Mouse (Mus musculus) ovary, postnatal 10 days (tissue): ENCODE measurements around the gene Osbpl5.
"Not testable (repeated sequence)": the region's sequence is repeated elsewhere in the genome, so short reads cannot be mapped to it uniquely, and the experiment has no call there.

ENCODE experiments used
- DNase-seq: peaks from one replicate; pipeline ENCODE4 v3.0.0; 2022; ENCODE audit warnings: low spot score

The Osbpl5 gene

DNA sequence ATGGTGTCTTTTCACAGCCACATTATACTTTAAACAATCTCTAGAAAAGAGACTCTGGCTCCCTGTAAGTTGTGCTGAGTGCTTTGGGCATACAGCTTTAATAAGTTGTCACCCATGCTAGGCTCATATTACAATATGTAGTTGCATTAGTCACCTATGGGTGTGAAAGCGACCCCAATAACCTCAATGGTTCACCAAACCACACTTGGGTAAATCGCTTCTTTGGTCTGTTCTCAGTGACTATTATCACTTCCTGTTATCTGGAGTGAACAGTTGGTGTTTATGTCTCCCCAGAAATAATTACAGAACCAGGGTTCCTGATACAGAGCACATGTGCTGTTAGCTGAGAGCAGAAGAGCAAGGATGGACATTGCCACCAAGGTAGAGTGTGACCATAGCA is 112.8 kb downstream of the Osbpl5 start:
- not testable (repeated sequence) for DNase-seq
